35 mouse cellular contexts compared by ENCODE assay signal in the genomic region with DNA sequence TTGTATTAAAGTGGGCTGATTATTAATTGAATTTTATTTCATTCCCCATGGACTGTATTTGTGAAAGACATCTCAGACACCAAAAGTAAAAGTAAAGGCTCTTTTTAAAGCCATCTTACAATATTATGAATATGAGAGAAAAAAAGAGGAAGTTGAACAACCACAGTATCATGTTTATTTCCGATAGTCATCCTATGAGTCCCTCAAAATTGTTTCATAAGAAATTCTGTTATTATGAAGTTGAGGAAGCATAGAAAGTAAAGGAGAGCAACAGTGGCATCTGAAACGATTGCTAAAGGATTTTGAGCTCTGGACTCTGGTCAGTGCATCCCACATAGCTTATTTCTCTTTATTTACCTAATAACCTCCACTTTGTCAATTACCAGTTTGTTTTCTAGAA. TPM values are rescaled to one million over a fixed set of nuclear protein-coding genes. Genes with fewer than 3 reads are reported as not detected.
DNase-seq lines count a peak whose midpoint lies in the region; ATAC-seq and TF ChIP-seq lines count a peak whose summit lies in the region.
"Had no signal": no experiment of that assay in that cellular context is flagged by ENCODE, and none has a peak within 500 bp of the region (broad histone marks: within the 10 kb centered on the region; RNA-seq: fewer than 3 reads in every experiment).

No protein-coding gene starts in this region.

- no peaks in the 10 kb centered on the region for H3K9me3 ChIP-seq in MEL (replicated peaks; ENCODE audit: insufficient read depth, low read length)
- H3K9me3 ChIP-seq in heart, embryonic 12.5 days (replicated peaks), result peaks cover 9% of the 10 kb centered on the region
- H3K9me3 ChIP-seq: embryonic facial prominence, embryonic 13.5 days had no signal

- ATAC-seq in granulocyte monocyte progenitor cell, adult 5-6 weeks (replicated peaks; ENCODE audit: poor library complexity, severe bottlenecking), result peak; percentile 72
- no peak for ATAC-seq in heart, embryonic 12.5 days (ENCODE audit: insufficient number of reproducible peaks, low FRiP score)
- ATAC-seq: forebrain, embryonic 15.5 days; hindbrain, postnatal 0 days; inflammation-experienced regulatory T-cells, adult 6 months; intestine, embryonic 16.5 days; Patski had no signal

- peaks cover 3 to 20% of the 10 kb centered on the region in 2 experiments for H3K4me1 ChIP-seq in MEL (ENCODE audit: control insufficient read depth in 1 of 2, insufficient read depth in 2 of 2, low read length in 2 of 2)
- H3K4me1 ChIP-seq in heart, embryonic 12.5 days (replicated peaks), result no peaks in the 10 kb centered on the region
- H3K4me1 ChIP-seq: embryonic facial prominence, embryonic 10.5 days; embryonic facial prominence, embryonic 13.5 days; forebrain, embryonic 12.5 days; forebrain, embryonic 15.5 days; heart, embryonic 13.5 days had no signal

- 64% methylated on average over 2 of the region's 2 CpGs for WGBS in heart, embryonic 12.5 days

- peak overlapping the region; percentile 71 for H3K9ac ChIP-seq in MEL (ENCODE audit: control insufficient read depth, low read depth, low read length, poor library complexity, severe bottlenecking)
- no peak overlapping the region for H3K9ac ChIP-seq in heart, embryonic 12.5 days
- H3K9ac ChIP-seq: embryonic facial prominence, embryonic 13.5 days; forebrain, embryonic 12.5 days; forebrain, embryonic 15.5 days; heart, embryonic 13.5 days; hindbrain, embryonic 14.5 days had no signal

- H3K4me3 ChIP-seq in MEL (ENCODE audit: control insufficient read depth in 1 of 2, insufficient read depth in 1 of 2, low read depth in 2 of 2, low read length in 2 of 2), result peak overlapping the region; percentile 35 to 55; a peak in 3 of 4 replicates
- no peak overlapping the region for H3K4me3 ChIP-seq in heart, embryonic 12.5 days
- H3K4me3 ChIP-seq: embryonic facial prominence, embryonic 10.5 days; embryonic facial prominence, embryonic 13.5 days; erythroblast, embryonic 14.5 days; forebrain, embryonic 12.5 days; forebrain, embryonic 15.5 days; gastrocnemius, adult 2 months; heart, embryonic 13.5 days had no signal

- TF ChIP-seq POLR2A in MEL (IDR thresholded peaks at IDR 0.05; ENCODE audit: control insufficient read depth in 1 of 2, insufficient read depth in 1 of 2, low read depth in 1 of 2, low read length in 2 of 2, poor library complexity in 1 of 2), result no peak

- peak; percentile 82 to 92 for TF ChIP-seq EP300 in MEL (IDR thresholded peaks at IDR 0.05; ENCODE audit: low read depth in 1 of 2, low read length in 2 of 2)

- H3K36me3 ChIP-seq in MEL (ENCODE audit: control insufficient read depth in 1 of 2, insufficient read depth in 2 of 2, low read length in 2 of 2), result peaks cover 0 to 11% of the 10 kb centered on the region in 2 experiments; a peak in 2 of 4 replicates
- no peaks in the 10 kb centered on the region for H3K36me3 ChIP-seq in heart, embryonic 12.5 days
- H3K36me3 ChIP-seq: embryonic facial prominence, embryonic 10.5 days; embryonic facial prominence, embryonic 13.5 days; forebrain, embryonic 12.5 days; forebrain, embryonic 15.5 days; heart, embryonic 13.5 days had no signal

- peak overlapping the region; percentile 93 for H3K27ac ChIP-seq in MEL (ENCODE audit: control insufficient read depth, low read depth, low read length)
- no peak overlapping the region for H3K27ac ChIP-seq in heart, embryonic 12.5 days (ENCODE audit: poor library complexity, severe bottlenecking)
- H3K27ac ChIP-seq: embryonic facial prominence, embryonic 10.5 days; embryonic facial prominence, embryonic 13.5 days; forebrain, embryonic 12.5 days; forebrain, embryonic 15.5 days; gastrocnemius, adult 2 months; heart, embryonic 13.5 days; hindbrain, embryonic 14.5 days; hindbrain, postnatal 0 days had no signal

- no peaks in the 10 kb centered on the region for H3K27me3 ChIP-seq in MEL (ENCODE audit: control insufficient read depth in 1 of 2, insufficient read depth in 2 of 2, low read length in 2 of 2)
- no peaks in the 10 kb centered on the region for H3K27me3 ChIP-seq in heart, embryonic 12.5 days (replicated peaks)
- H3K27me3 ChIP-seq: embryonic facial prominence, embryonic 13.5 days; forebrain, embryonic 12.5 days; forebrain, embryonic 15.5 days; heart, embryonic 13.5 days had no signal

- no peak; the same call in 1 of the 2 replicates for TF ChIP-seq RAD21 in MEL (IDR thresholded peaks at IDR 0.05; ENCODE audit: low read depth, low read length)

- DNase-seq in A20 (ENCODE audit: low read depth, low spot score), result peak; percentile 39
- DNase-seq in MEL (ENCODE audit: low read depth, low spot score), result peak; percentile 90
- no peak for DNase-seq in lung, postnatal 36 days
- DNase-seq in retina, postnatal 1 day, result no peak
- DNase-seq: adrenal gland, postnatal 10 days; adrenal gland, postnatal 36 days; cerebellum, adult 11 months; cerebellum, adult 2 months; cerebellum, adult 9-11 months; cerebellum, postnatal 25 days; embryo, embryonic 11 days; gastrocnemius, adult 2 months; gastrocnemius, postnatal 14 days; heart, adult 18-20 months; heart, postnatal 14 days; heart, postnatal 4 days; kidney, adult 18-20 months had no signal

- no peak for TF ChIP-seq CTCF in MEL (IDR thresholded peaks at IDR 0.05 in 2 of 3, conservative IDR thresholded peaks at IDR 0.05 in 1 of 3; ENCODE audit: control insufficient read depth in 1 of 3, insufficient read depth in 1 of 3, low read depth in 2 of 3, low read length in 3 of 3, poor library complexity in 1 of 3, severe bottlenecking in 1 of 3)

- H3K4me2 ChIP-seq in heart, embryonic 12.5 days, result no peak overlapping the region
- H3K4me2 ChIP-seq: embryonic facial prominence, embryonic 13.5 days; forebrain, embryonic 12.5 days; forebrain, embryonic 15.5 days; heart, embryonic 13.5 days; hindbrain, embryonic 14.5 days had no signal

- H3K79me2 ChIP-seq in MEL (ENCODE audit: control insufficient read depth, insufficient read depth, low read length, poor library complexity), result no peaks in the 10 kb centered on the region

TF ChIP-seq in MEL, 35 proteins besides CTCF, POLR2A, EP300 and RAD21 (continues in another document):
- TF ChIP-seq TAL1 (IDR thresholded peaks at IDR 0.05; ENCODE audit: low read length) (no peak), POLR2AphosphoS2 (IDR thresholded peaks at IDR 0.05; ENCODE audit: low read length) (no peak), ZKSCAN1 (IDR thresholded peaks at IDR 0.05; ENCODE audit: low read depth, low read length) (no peak), MYB (IDR thresholded peaks at IDR 0.05; ENCODE audit: low read depth, low read length) (no peak), TBP (IDR thresholded peaks at IDR 0.05; ENCODE audit: low read depth, low read length) (0 out of 2 replicates have a peak, but pooled peaks have one; percentile 15), MXI1 (IDR thresholded peaks at IDR 0.05; ENCODE audit: low read depth, low read length) (peak; percentile 48; the same call in 1 of the 2 replicates), MEF2A (IDR thresholded peaks at IDR 0.05; ENCODE audit: extremely low read depth, insufficient replicate concordance, low read depth, low read length, poor library complexity, severe bottlenecking) (no peak), SIN3A (IDR thresholded peaks at IDR 0.05; ENCODE audit: low read length) (peak; percentile 70), USF2 (IDR thresholded peaks at IDR 0.05; ENCODE audit: borderline replicate concordance in 1 of 2, insufficient read depth in 1 of 2, low read depth in 1 of 2, low read length in 2 of 2) (no peak), ELF1 (IDR thresholded peaks at IDR 0.05; ENCODE audit: low read depth, low read length) (0 out of 2 replicates have a peak, but pooled peaks have one; percentile 48), MAZ (IDR thresholded peaks at IDR 0.05; ENCODE audit: low read depth, low read length) (0 out of 2 replicates have a peak, but pooled peaks have one; percentile 23), TCF12 (IDR thresholded peaks at IDR 0.05; ENCODE audit: low read depth, low read length) (peak; percentile 69), KAT2A (conservative IDR thresholded peaks at IDR 0.05; ENCODE audit: low read depth, low read length) (peak; percentile 52; the same call in 1 of the 2 replicates), ZNF384 (IDR thresholded peaks at IDR 0.05; ENCODE audit: low read depth, low read length) (peak; percentile 62), MAX (IDR thresholded peaks at IDR 0.05; ENCODE audit: low read length) (peak; percentile 58; the same call in 1 of the 2 replicates), GABPA (IDR thresholded peaks at IDR 0.05; ENCODE audit: low read depth, low read length) (no peak), ETS1 (IDR thresholded peaks at IDR 0.05; ENCODE audit: low read depth, low read length) (peak; percentile 77), ZC3H11A (IDR thresholded peaks at IDR 0.05; ENCODE audit: low read depth, low read length) (0 out of 2 replicates have a peak, but pooled peaks have one; percentile 27), BHLHE40 (IDR thresholded peaks at IDR 0.05; ENCODE audit: borderline replicate concordance, low read depth, low read length) (peak; percentile 9; the same call in 1 of the 2 replicates), HCFC1 (IDR thresholded peaks at IDR 0.05; ENCODE audit: low read depth, low read length) (peak; percentile 44; the same call in 1 of the 2 replicates)

RNA-seq across cellular contexts. Expression of a gene that starts 0.5 kb away (rescaled TPM):
- not detected in 2 replicates for total RNA-seq in MEL (2012; rRNA removed)
- not detected for polyA plus RNA-seq in MEL (2012; ENCODE audit: insufficient read depth in 1 of 2, insufficient read length in 2 of 2, low read depth in 1 of 2, low replicate concordance in 2 of 2, missing spikeins in 1 of 2)
- not detected in 2 replicates for total RNA-seq in granulocyte monocyte progenitor cell, adult 5-6 weeks (2014; fragmentation: Nextera tagmentation)
- total RNA-seq in granulocyte monocyte progenitor cell, adult 5-6 weeks (2017), result not detected in 2 replicates
- not detected in 2 replicates for polyA plus RNA-seq in heart, embryonic 12.5 days (2016; fragmentation: Nextera tagmentation; extraction: Ambion mirVana)
- total RNA-seq: adrenal gland, adult 18-20 months; adrenal gland, postnatal 10 days; adrenal gland, postnatal 36 days; gastrocnemius, adult 2 months; gastrocnemius, postnatal 14 days; gastrocnemius, postnatal 4 days; heart, adult 18-20 months; heart, postnatal 14 days; heart, postnatal 4 days; hindbrain, postnatal 0 days had no signal
- polyA plus RNA-seq: cerebellum, adult 2 months; cortical plate, adult 2 months; embryonic facial prominence, embryonic 10.5 days; embryonic facial prominence, embryonic 13.5 days; erythroblast, embryonic 14.5 days; forebrain, embryonic 12.5 days; forebrain, embryonic 15.5 days; heart, embryonic 13.5 days; heart, embryonic 16.5 days; hindbrain, embryonic 11.5 days; hindbrain, embryonic 14.5 days; hindbrain, postnatal 0 days; inflammation-experienced regulatory T-cells, adult 6 months; intestine, embryonic 16.5 days; Patski had no signal

RNA-seq across cellular contexts. Expression of a gene that starts 25.4 kb away (rescaled TPM):
- not detected in 2 replicates for total RNA-seq in MEL (2012; rRNA removed)
- polyA plus RNA-seq in MEL (2012; ENCODE audit: insufficient read depth in 1 of 2, insufficient read length in 2 of 2, low read depth in 1 of 2, low replicate concordance in 2 of 2, missing spikeins in 1 of 2), result under 1 TPM in 1 of 2 experiments, not detected in 1; 0.08 TPM
- not detected in 2 replicates for total RNA-seq in granulocyte monocyte progenitor cell, adult 5-6 weeks (2014; fragmentation: Nextera tagmentation)
- not detected in 2 replicates for total RNA-seq in granulocyte monocyte progenitor cell, adult 5-6 weeks (2017)
- not detected in 2 replicates for polyA plus RNA-seq in heart, embryonic 12.5 days (2016; fragmentation: Nextera tagmentation; extraction: Ambion mirVana)
- total RNA-seq: adrenal gland, adult 18-20 months; adrenal gland, postnatal 10 days; adrenal gland, postnatal 36 days; gastrocnemius, adult 2 months; gastrocnemius, postnatal 14 days; gastrocnemius, postnatal 4 days; heart, adult 18-20 months; heart, postnatal 14 days; heart, postnatal 4 days; hindbrain, postnatal 0 days had no signal
- polyA plus RNA-seq: cerebellum, adult 2 months; cortical plate, adult 2 months; embryonic facial prominence, embryonic 10.5 days; embryonic facial prominence, embryonic 13.5 days; erythroblast, embryonic 14.5 days; forebrain, embryonic 12.5 days; forebrain, embryonic 15.5 days; heart, embryonic 13.5 days; heart, embryonic 16.5 days; hindbrain, embryonic 11.5 days; hindbrain, embryonic 14.5 days; hindbrain, postnatal 0 days; inflammation-experienced regulatory T-cells, adult 6 months; intestine, embryonic 16.5 days; Patski had no signal

RNA-seq across cellular contexts. Expression of a gene that starts 44.8 kb away (rescaled TPM):
- total RNA-seq in MEL (2012; rRNA removed), result not detected in 2 replicates
- polyA plus RNA-seq in MEL (2012; ENCODE audit: insufficient read depth in 1 of 2, insufficient read length in 2 of 2, low read depth in 1 of 2, low replicate concordance in 2 of 2, missing spikeins in 1 of 2), result not detected
- not detected in 2 replicates for total RNA-seq in granulocyte monocyte progenitor cell, adult 5-6 weeks (2014; fragmentation: Nextera tagmentation)
- not detected in 2 replicates for total RNA-seq in granulocyte monocyte progenitor cell, adult 5-6 weeks (2017)
- not detected in 2 replicates for polyA plus RNA-seq in heart, embryonic 12.5 days (2016; fragmentation: Nextera tagmentation; extraction: Ambion mirVana)
- total RNA-seq: adrenal gland, adult 18-20 months; adrenal gland, postnatal 10 days; adrenal gland, postnatal 36 days; gastrocnemius, adult 2 months; gastrocnemius, postnatal 14 days; gastrocnemius, postnatal 4 days; heart, adult 18-20 months; heart, postnatal 14 days; heart, postnatal 4 days; hindbrain, postnatal 0 days had no signal
- polyA plus RNA-seq: cerebellum, adult 2 months; cortical plate, adult 2 months; embryonic facial prominence, embryonic 10.5 days; embryonic facial prominence, embryonic 13.5 days; erythroblast, embryonic 14.5 days; forebrain, embryonic 12.5 days; forebrain, embryonic 15.5 days; heart, embryonic 13.5 days; heart, embryonic 16.5 days; hindbrain, embryonic 11.5 days; hindbrain, embryonic 14.5 days; hindbrain, postnatal 0 days; inflammation-experienced regulatory T-cells, adult 6 months; intestine, embryonic 16.5 days; Patski had no signal

Comparison
In these comparisons a context has a peak if more than half of its experiments do, and no peak if none do; other contexts are left out.
1. DNase-seq: peak in A20 (single experiment) and MEL (single experiment); none in lung, postnatal 36 days (single experiment) and retina, postnatal 1 day (single experiment).